Mouse (Mus musculus) embryo, embryonic 11.5 days (tissue): ENCODE measurements around the gene Enoph1.
A peak's percentile ranks its signal among the peaks of the same experiment; 100 is the strongest.

Source experiments
- DNase-seq: peaks from one replicate; pipeline ENCODE4 v3.0.0-alpha.2; 2012; ENCODE audit warnings: low read depth, low spot score

Gene Enoph1

GRCm38 (mm10) chr5:100074571-100074970 lies 34.8 kb downstream of the Enoph1 start:
- no peak for DNase-seq

- DNase-seq: no peak
Measured at GRCm38 (mm10) chr5:100079040-100079930, 39.5 kb downstream of the Enoph1 start.

- DNase-seq: no peak
Measured at GRCm38 (mm10) chr5:100079931-100080275, 40.1 kb downstream of the Enoph1 start.

GRCm38 (mm10) chr5:100082006-100082405 lies 42.2 kb downstream of the Enoph1 start:
- no peak for DNase-seq

GRCm38 (mm10) chr5:100083953-100084562 lies 44.3 kb downstream of the Enoph1 start:
- DNase-seq: no peak

GRCm38 (mm10) chr5:100085097-100085496 lies 45.3 kb downstream of the Enoph1 start:
- no peak for DNase-seq

GRCm38 (mm10) chr5:100090515-100091262 lies 50.9 kb downstream of the Enoph1 start:
- DNase-seq: no peak

GRCm38 (mm10) chr5:100091263-100091594 lies 51.4 kb downstream of the Enoph1 start:
- no peak for DNase-seq

- peak; percentile 31 for DNase-seq
Measured at GRCm38 (mm10) chr5:100091602-100092001, 51.8 kb downstream of the Enoph1 start.

- DNase-seq: no peak
Measured at GRCm38 (mm10) chr5:100096955-100097354, 57.2 kb downstream of the Enoph1 start.

GRCm38 (mm10) chr5:100097967-100098366 lies 58.2 kb downstream of the Enoph1 start:
- no peak for DNase-seq

GRCm38 (mm10) chr5:100102395-100102794 lies 62.6 kb downstream of the Enoph1 start:
- DNase-seq: no peak

GRCm38 (mm10) chr5:100108866-100109265 lies 69.1 kb downstream of the Enoph1 start:
- DNase-seq: no peak

GRCm38 (mm10) chr5:100109543-100110282 lies 69.9 kb downstream of the Enoph1 start:
- DNase-seq: no peak

GRCm38 (mm10) chr5:100110581-100110980 lies 70.8 kb downstream of the Enoph1 start:
- no peak for DNase-seq

GRCm38 (mm10) chr5:100113403-100113802 lies 73.6 kb downstream of the Enoph1 start:
- DNase-seq: no peak
